Mouse (Mus musculus): ENCODE data around the gene Mycn.

- TF ChIP-seq EP300 (IDR thresholded peaks at IDR 0.05; ENCODE audit: insufficient read depth, low read depth, low read length) = no peak
- no peak for TF ChIP-seq CTCF (IDR thresholded peaks at IDR 0.05; ENCODE audit: low read depth, low read length)
These were observed 55.4 kb downstream of the Mycn start for GRCm38 (mm10) chr12:12886191-12886889.

Measured in ES-Bruce4 (cell line).